Mouse (Mus musculus): ENCODE results near the gene Tram1l1. TPM values are rescaled to one million over a fixed set of nuclear protein-coding genes. Genes with fewer than 3 reads are reported as not detected.
"Not testable (repeated sequence)": the region's sequence is repeated elsewhere in the genome, so short reads cannot be mapped to it uniquely, and the experiment has no call there.

The Tram1l1 gene
- 10 to 100 TPM; 13.7 to 16.8 (median 15.9) TPM for total RNA-seq (2022)

- peak; percentile 73 to 82 for DNase-seq (ENCODE audit: low spot score in 2 of 2)
Observed at GRCm38 (mm10) chr3:124320821-124321576, at the start of gene Tram1l1. Tram1l1 (plus strand) TSS chr3:124320855.

- no peak for DNase-seq (ENCODE audit: low spot score in 2 of 2)
Observed at GRCm38 (mm10) chr3:124271229-124271628, 49.4 kb upstream of the Tram1l1 start.

GRCm38 (mm10) chr3:124271668-124272067 lies 49.0 kb upstream of the Tram1l1 start:
- DNase-seq (ENCODE audit: low spot score in 2 of 2) = no peak

GRCm38 (mm10) chr3:124272465-124273089 lies 48.1 kb upstream of the Tram1l1 start:
- DNase-seq (ENCODE audit: low spot score in 2 of 2) = no peak

- DNase-seq (ENCODE audit: low spot score in 2 of 2) = peak; percentile 16 to 42
Observed at GRCm38 (mm10) chr3:124274928-124275609, 45.6 kb upstream of the Tram1l1 start.

- not testable (repeated sequence) for DNase-seq (ENCODE audit: low spot score in 2 of 2)
Observed at GRCm38 (mm10) chr3:124288936-124289335, 31.7 kb upstream of the Tram1l1 start.

GRCm38 (mm10) chr3:124319254-124319653 lies 1.4 kb upstream of the Tram1l1 start:
- DNase-seq (ENCODE audit: low spot score in 2 of 2) = no peak

- no peak for DNase-seq (ENCODE audit: low spot score in 2 of 2)
Observed at GRCm38 (mm10) chr3:124320398-124320797, 257 bp upstream of the Tram1l1 start.

GRCm38 (mm10) chr3:124346445-124346844 lies 25.8 kb downstream of the Tram1l1 start:
- DNase-seq (ENCODE audit: low spot score in 2 of 2) = no peak

- DNase-seq (ENCODE audit: low spot score in 2 of 2) = peak; percentile 3 to 13
Observed at GRCm38 (mm10) chr3:124357533-124357932, 36.9 kb downstream of the Tram1l1 start.

- DNase-seq (ENCODE audit: low spot score in 2 of 2) = no peak
Observed at GRCm38 (mm10) chr3:124372031-124372430, 51.4 kb downstream of the Tram1l1 start.

Other genes with a start within 250 kb of the Tram1l1 start
- not detected for gene 1700006A11Rik, start 105.2 kb downstream of the Tram1l1 start, total RNA-seq (2022)